In genomic region chr12:3770546-3770945, GRCm38 (mm10) we compare ENCODE assay signal across 17 mouse cellular contexts. TPM values are rescaled to one million over a fixed set of nuclear protein-coding genes. Genes with fewer than 3 reads are reported as not detected.
A peak's percentile ranks its signal among the peaks of the same experiment; 100 is the strongest.
DNase-seq lines count a peak whose midpoint lies in the region; TF ChIP-seq lines count a peak whose summit lies in the region.
"Had no signal": no experiment of that assay in that cellular context is flagged by ENCODE, and none has a peak within 500 bp of the region (broad histone marks: within the 10 kb centered on the region; RNA-seq: fewer than 3 reads in every experiment).

No protein-coding gene starts in this region.

- DNase-seq in cerebellum, adult 2 months = no peak
- no peak for DNase-seq in cerebellum, adult 11-12 months
- peak in 1 of 2 experiments; percentile 36 for DNase-seq in layer of hippocampus, adult 2 months (ENCODE audit: low spot score in 2 of 2)
- no peak for DNase-seq in layer of hippocampus, postnatal 25 days (ENCODE audit: extremely low spot score in 1 of 2, low spot score in 1 of 2)
- no peak for DNase-seq in spleen, adult 2 months (ENCODE audit: low read depth in 1 of 2, low spot score in 2 of 2)
- no peak for DNase-seq in spleen, postnatal 10 days (ENCODE audit: low spot score in 2 of 2)
- DNase-seq in lung, postnatal 25 days (ENCODE audit: low spot score) = no peak
- DNase-seq in lung, postnatal 10 days = no peak
- DNase-seq: adrenal gland, postnatal 10 days; cerebellum, adult 8-10 months; cerebellum, postnatal 14 days; gastrocnemius, postnatal 10 days; heart, adult 2 months had no signal

- 73% methylated on average over 2 of the region's 2 CpGs for WGBS in cerebellum, adult 2 months
- 76% methylated on average over 2 of the region's 2 CpGs for WGBS in spleen, adult 2 months

- H3K27ac ChIP-seq in cerebellum, adult 2 months (ENCODE audit: insufficient read depth, low read length) = peak overlapping the region; percentile 25; the same call in 1 of the 2 replicates
- peak overlapping the region; percentile 69 for H3K27ac ChIP-seq in layer of hippocampus, adult 2 months
- peak overlapping the region; percentile 81 for H3K27ac ChIP-seq in spleen, adult 2 months (ENCODE audit: insufficient read depth, low read length)
- H3K27ac ChIP-seq: embryonic facial prominence, embryonic 12.5 days; forebrain, embryonic 15.5 days; heart, adult 2 months; hindbrain, embryonic 10.5 days; hindbrain, embryonic 14.5 days had no signal

- no peaks in the 10 kb centered on the region for H3K36me3 ChIP-seq in spleen, adult 2 months (ENCODE audit: control insufficient read depth, insufficient read depth, low read length)
- H3K36me3 ChIP-seq: embryonic facial prominence, embryonic 12.5 days had no signal

- no peaks in the 10 kb centered on the region for H3K4me1 ChIP-seq in cerebellum, adult 2 months (ENCODE audit: control insufficient read depth, insufficient read depth, low read length)
- H3K4me1 ChIP-seq in spleen, adult 2 months (ENCODE audit: control insufficient read depth, insufficient read depth, insufficient read length) = peaks cover 14% of the 10 kb centered on the region; the same call in 1 of the 2 replicates
- H3K4me1 ChIP-seq: embryonic facial prominence, embryonic 12.5 days; forebrain, embryonic 15.5 days had no signal

- H3K4me3 ChIP-seq in cerebellum, adult 2 months (replicated peaks; ENCODE audit: insufficient read depth, low read depth, low read length) = no peak overlapping the region
- H3K4me3 ChIP-seq in layer of hippocampus, adult 2 months = no peak overlapping the region
- no peak overlapping the region for H3K4me3 ChIP-seq in spleen, adult 2 months (ENCODE audit: extremely low read depth, insufficient read depth, insufficient read length)
- H3K4me3 ChIP-seq: embryonic facial prominence, embryonic 12.5 days; forebrain, embryonic 15.5 days; heart, adult 2 months; hindbrain, embryonic 10.5 days had no signal

- no peaks in the 10 kb centered on the region for H3K27me3 ChIP-seq in cerebellum, adult 2 months (ENCODE audit: control insufficient read depth, insufficient read depth, low read length)
- H3K27me3 ChIP-seq in spleen, adult 2 months (ENCODE audit: control insufficient read depth, insufficient read depth, low read length) = no peaks in the 10 kb centered on the region
- H3K27me3 ChIP-seq: embryonic facial prominence, embryonic 12.5 days; forebrain, embryonic 15.5 days had no signal

- no peak for TF ChIP-seq CTCF in cerebellum, adult 2 months (IDR thresholded peaks at IDR 0.05; ENCODE audit: borderline replicate concordance, insufficient read depth, low read depth, low read length)
- TF ChIP-seq CTCF in layer of hippocampus, adult 2 months (conservative IDR thresholded peaks at IDR 0.05) = 0 out of 2 replicates have a peak, but pooled peaks have one; percentile 13
- TF ChIP-seq CTCF in spleen, adult 2 months (IDR thresholded peaks at IDR 0.05; ENCODE audit: extremely low read depth, insufficient read depth, insufficient read length, insufficient replicate concordance) = no peak

- no peak for TF ChIP-seq POLR2A in cerebellum, adult 2 months (IDR thresholded peaks at IDR 0.05; ENCODE audit: borderline replicate concordance, insufficient read depth, low read length)
- no peak for TF ChIP-seq POLR2A in spleen, adult 2 months (IDR thresholded peaks at IDR 0.05; ENCODE audit: low read depth, low read length)

RNA-seq across cellular contexts. Expression of gene Dnmt3a, which starts 35.3 kb away (rescaled TPM):
- 43.2 and 47.6 TPM in 2 replicates for polyA plus RNA-seq in cerebellum, adult 2 months (2012; rRNA removed)
- 10 to 100 TPM; 70.3 to 82.5 TPM for total RNA-seq in layer of hippocampus, adult 2 months (2021)
- total RNA-seq in layer of hippocampus, postnatal 25 days (2021) = 100 to 1,000 TPM in 1 of 2 experiments, 10 to 100 TPM in 1; 91.4 to 116 TPM
- 19.3 and 22.4 TPM in 2 replicates for polyA plus RNA-seq in spleen, adult 2 months (2012; rRNA removed)

Comparison
In these comparisons a context has a peak if more than half of its experiments do, and no peak if none do; other contexts are left out.
1. H3K27ac ChIP-seq: peak in every context shown above with its lines; median percentile 81 in spleen, adult 2 months; 69 in layer of hippocampus, adult 2 months; 25 in cerebellum, adult 2 months.